Comparison of ENCODE assay signal across 10 mouse cellular contexts in genomic region chr16:4382406-4382805, GRCm38 (mm10).
"Had no signal": no experiment of that assay in that cellular context is flagged by ENCODE, and none has a peak within 500 bp of the region (broad histone marks: within the 10 kb centered on the region; RNA-seq: fewer than 3 reads in every experiment).

No protein-coding gene starts in this region.

- H3K27me3 ChIP-seq: liver, embryonic 13.5 days; midbrain, embryonic 13.5 days had no signal

- DNase-seq: kidney, adult 2 months; kidney, postnatal 25 days; layer of hippocampus, postnatal 36 days; liver, embryonic 13.5 days; lung, adult 2 months; thymus, adult 18-20 months; thymus, postnatal 14 days; thymus, postnatal 4 days had no signal

- H3K9me3 ChIP-seq: liver, embryonic 13.5 days; midbrain, embryonic 13.5 days had no signal

- H3K4me3 ChIP-seq: left cerebral cortex, adult 2 months; liver, embryonic 13.5 days; midbrain, embryonic 13.5 days had no signal

- H3K4me1 ChIP-seq: midbrain, embryonic 13.5 days had no signal

- H3K36me3 ChIP-seq: liver, embryonic 13.5 days; midbrain, embryonic 13.5 days had no signal

- H3K27ac ChIP-seq: liver, embryonic 13.5 days; midbrain, embryonic 13.5 days had no signal

- ATAC-seq: midbrain, embryonic 13.5 days had no signal
